Comparison of ENCODE assay signal across 8 mouse cellular contexts in the genomic region with DNA sequence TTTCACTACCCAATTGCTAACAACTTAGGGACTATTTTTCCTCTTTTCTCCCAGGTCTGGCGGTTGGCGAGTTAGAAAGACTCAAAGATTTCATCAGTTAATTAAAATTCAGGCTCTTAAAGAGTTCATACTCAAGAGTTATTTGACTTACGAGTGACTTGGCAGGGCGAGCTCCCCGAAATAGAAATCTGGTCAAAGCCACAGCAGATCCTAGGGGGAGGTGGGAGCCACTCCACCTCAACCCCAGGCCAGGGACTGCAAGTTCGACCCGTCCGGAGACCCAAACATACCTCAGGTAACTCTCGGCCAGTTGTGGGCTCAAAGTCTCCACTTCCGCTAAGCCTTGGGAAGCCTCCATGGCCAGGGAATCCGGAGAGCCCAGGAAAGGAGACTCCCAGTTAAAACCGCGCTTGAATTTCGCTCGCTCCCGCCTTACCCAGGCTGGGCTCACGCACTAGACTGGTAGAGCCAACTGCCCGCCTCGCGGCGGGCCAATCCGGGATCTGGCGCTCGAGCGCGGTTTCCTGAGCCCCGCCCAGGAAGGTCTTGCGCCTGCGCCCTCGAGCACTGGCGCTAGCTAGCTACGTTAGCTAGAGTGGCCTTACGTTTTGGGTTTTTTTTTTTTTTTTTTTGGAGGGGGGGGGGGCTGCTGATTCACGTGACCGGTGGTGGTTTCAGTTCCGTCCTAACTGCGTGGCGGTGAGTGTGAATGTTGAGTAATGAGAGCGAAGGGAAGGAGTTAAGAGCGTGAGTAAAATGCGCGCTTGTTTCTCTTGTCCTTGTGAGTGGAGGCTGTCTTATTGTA. TPM values are rescaled to one million over a fixed set of nuclear protein-coding genes. Genes with fewer than 3 reads are reported as not detected.
DNase-seq lines count a peak whose midpoint lies in the region; ATAC-seq lines count a peak whose summit lies in the region.

A gene (minus strand): TSS at position 474 of the 805 bp plus-strand sequence.

- no peaks in the 10 kb centered on the region for H3K9me3 ChIP-seq in hindbrain, embryonic 13.5 days

- WGBS in hindbrain, embryonic 13.5 days: 14% methylated on average over 41 of the region's 42 CpGs

- peak within 1 kb of the TSS; percentile 44 for H3K4me3 ChIP-seq in hindbrain, embryonic 13.5 days

- peak within 1 kb of the TSS; percentile 58 for H3K27ac ChIP-seq in hindbrain, embryonic 13.5 days

- DNase-seq in Muller cell, postnatal 12 days (ENCODE audit: inconsistent ontology term): peak; percentile 97
- DNase-seq in cerebellum, adult 9-11 months: peak; percentile 95
- peak; percentile 84 to 86 for DNase-seq in frontal cortex, postnatal 10 days (ENCODE audit: low spot score in 2 of 2)
- peak; percentile 51 to 66 for DNase-seq in layer of hippocampus, postnatal 25 days (ENCODE audit: extremely low spot score in 1 of 2, low spot score in 1 of 2)
- DNase-seq in lung, postnatal 25 days (ENCODE audit: low spot score): peak; percentile 92
- peak; percentile 92 for DNase-seq in retina, embryonic 14.5 days (ENCODE audit: low spot score)
- DNase-seq in thymus, postnatal 4 days: peak; percentile 94

- peak within 1 kb of the TSS; percentile 60 for H3K9ac ChIP-seq in hindbrain, embryonic 13.5 days

- no peaks in the 10 kb centered on the region for H3K27me3 ChIP-seq in hindbrain, embryonic 13.5 days

- ATAC-seq in hindbrain, embryonic 13.5 days (ENCODE audit: low FRiP score): peak; percentile 99

- no peaks in the 10 kb centered on the region for H3K36me3 ChIP-seq in hindbrain, embryonic 13.5 days

- no peaks in the 10 kb centered on the region for H3K4me1 ChIP-seq in hindbrain, embryonic 13.5 days (replicated peaks)

- peak within 1 kb of the TSS; percentile 55 for H3K4me2 ChIP-seq in hindbrain, embryonic 13.5 days

RNA-seq across cellular contexts. Expression of the gene that starts here (rescaled TPM):
- 2.4 and 2.7 TPM in 2 replicates for polyA plus RNA-seq in hindbrain, embryonic 13.5 days (2015; fragmentation: Nextera tagmentation; extraction: Ambion mirVana)
- total RNA-seq in layer of hippocampus, postnatal 25 days (2021): under 1 TPM; 0.14 to 0.37 TPM

Comparison
In these comparisons a context has a peak if more than half of its experiments do, and no peak if none do; other contexts are left out.
1. Peak in every context shown above with its lines: DNase-seq, ATAC-seq, H3K4me3 ChIP-seq and H3K27ac ChIP-seq.
2. Peak in DNase-seq in layer of hippocampus, postnatal 25 days; RNA of the gene not detected or under 1 TPM.